Mouse (Mus musculus): Measurements from ENCODE around the gene Gm10642. TPM values are rescaled to one million over a fixed set of nuclear protein-coding genes. Genes with fewer than 3 reads are reported as not detected.

Gene Gm10642
- total RNA-seq, 2 experiments from 2014 or later = 0.84 to 1.3 TPM

Other genes starting within 250 kb of the Gm10642 start
- 1 to 10 TPM; 1.1 to 1.2 TPM for gene Ccnb2, start 234.7 kb upstream of the Gm10642 start, total RNA-seq (2021)
- 10 to 100 TPM; 39.8 to 40.4 TPM for gene Rnf111, start 152.5 kb upstream of the Gm10642 start, total RNA-seq (2021)
- gene Sltm, start 113.5 kb upstream of the Gm10642 start, total RNA-seq (2021) = 10 to 100 TPM; 48.5 to 53.5 TPM
- 10 to 100 TPM; 33.7 to 35.3 TPM for gene Mindy2, start 923 bp downstream of the Gm10642 start, total RNA-seq (2021)
- 10 to 100 TPM; 65.8 to 68.4 TPM for gene Adam10, start 22.7 kb downstream of the Gm10642 start, total RNA-seq (2021)

Measured in layer of hippocampus, adult 18-20 months (tissue).